Mouse (Mus musculus) embryonic facial prominence, embryonic 10.5 days (tissue): Measurements from ENCODE around the gene Spaca4. TPM values are rescaled to one million over a fixed set of nuclear protein-coding genes. Genes with fewer than 3 reads are reported as not detected.

ENCODE experiments used
- DNase-seq: peaks from one replicate; pipeline ENCODE4 v3.0.0-alpha.2; 2017; ENCODE audit warnings: low spot score
- H3K27ac ChIP-seq: fragments of 300-500 bp; sonication (generic); replicated peaks from 2 replicates; pipeline ENCODE4 v1.5.1; 2016; ENCODE audit warnings: mild to moderate bottlenecking
- H3K27me3 ChIP-seq: fragments of 300-500 bp; sonication (generic); replicated peaks from 2 replicates; pipeline ENCODE4 v1.6.1; 2016; ENCODE audit warnings: low read depth, mild to moderate bottlenecking; ENCODE audit not compliant: poor library complexity, severe bottlenecking
- H3K36me3 ChIP-seq: fragments of 300-500 bp; sonication (generic); replicated peaks from 2 replicates; pipeline ENCODE4 v1.6.1; 2016; ENCODE audit warnings: mild to moderate bottlenecking, moderate library complexity
- H3K4me1 ChIP-seq: fragments of 300-500 bp; sonication (generic); 2 replicates; pipeline ENCODE4 v1.6.1; 2016
- H3K4me3 ChIP-seq: fragments of 300-500 bp; sonication (generic); 2 replicates; pipeline ENCODE4 v1.5.1; 2016; ENCODE audit warnings: mild to moderate bottlenecking, moderate library complexity
- H3K9me3 ChIP-seq: fragments of 300-500 bp; sonication (generic); 2 replicates; pipeline ENCODE4 v1.6.1; 2016; ENCODE audit warnings: mild to moderate bottlenecking
- WGBS: fragments of 180-500 bp; shearing (Covaris S2); methylation state at CpG from one replicate; pipeline ENCODE4 v1.1.7; 2016; 5-methylcytosine and 5-hydroxymethylcytosine counted together
- polyA plus RNA-seq: library from polyadenylated mRNA; unstranded; fragments of >200 nt; fragmentation: Nextera tagmentation; extraction: Ambion mirVana; gene quantifications from 2 replicates; pipeline ENCODE4 v1.2.1, GENCODE M21; 2016

Spaca4 gene
- polyA plus RNA-seq, 1 experiment from 2014 or later, result 0.22 TPM

- peaks cover 58% of the 10 kb centered on the region for H3K36me3 ChIP-seq
- peaks cover 64% of the 10 kb centered on the region for H3K4me1 ChIP-seq
Measured at GRCm38 (mm10) chr7:45716460-45716857, 9.2 kb downstream of the Spaca4 start.

DNA sequence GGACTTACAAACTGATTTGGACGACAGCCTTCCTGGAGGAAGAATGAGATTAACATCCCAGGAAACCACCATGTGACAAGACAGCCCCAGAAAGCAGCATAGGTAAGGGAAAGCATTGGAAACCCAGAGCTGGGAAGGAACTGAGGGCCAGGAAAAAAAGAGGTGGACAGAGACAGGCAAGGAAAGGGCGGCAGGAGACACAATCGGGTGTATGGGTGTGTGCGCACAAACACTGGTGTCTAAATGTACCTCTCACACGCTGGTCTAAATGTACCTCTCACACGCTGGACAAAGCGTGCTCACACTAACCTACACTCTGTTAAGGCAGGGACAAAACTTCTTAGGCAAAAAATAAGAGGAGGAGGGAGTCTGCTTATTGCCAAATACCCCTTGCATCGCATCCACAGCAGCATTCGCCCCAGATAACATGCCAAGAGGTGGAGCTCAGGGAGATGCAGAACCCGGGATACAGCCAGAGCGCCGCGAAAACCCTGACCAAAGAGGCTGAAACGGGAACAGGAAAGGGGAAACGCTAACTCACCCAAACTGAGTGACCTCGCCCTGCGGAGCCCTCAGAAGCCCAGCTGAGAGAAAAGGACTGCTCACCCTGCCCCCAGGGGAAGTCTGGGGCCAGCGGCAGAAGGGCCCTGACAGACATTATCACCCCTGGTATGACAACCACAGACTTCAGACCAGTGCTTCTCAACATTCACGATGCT, 9.7 kb downstream of the Spaca4 start:
- H3K36me3 ChIP-seq, result peaks cover 58% of the 10 kb centered on the region
- H3K27ac ChIP-seq, result peak overlapping the region; percentile 90
- WGBS, result 84% methylated on average over 19 of the region's 19 CpGs
- peak overlapping the region; percentile 70 for H3K4me3 ChIP-seq
- peaks cover 60% of the 10 kb centered on the region for H3K4me1 ChIP-seq
- H3K27me3 ChIP-seq, result no peaks in the 10 kb centered on the region
- no peak for DNase-seq
- H3K9me3 ChIP-seq, result no peaks in the 10 kb centered on the region

More at GRCm38 (mm10) chr7:45716460-45716857, 9.2 kb downstream of the Spaca4 start:
- Histone ChIP-seq H3K27me3 (no peaks in the 10 kb centered on the region), H3K4me3 (peak overlapping the region; percentile 70), H3K9me3 (no peaks in the 10 kb centered on the region), H3K27ac (no peak overlapping the region)
- 89% methylated on average over 3 of the region's 3 CpGs for WGBS
- DNase-seq, result no peak

GRCm38 (mm10) chr7:45715090-45715708, 10.4 kb downstream of the Spaca4 start, which contains the start of gene Rpl18:
Gene Rpl18, plus strand, starts transcription at chr7:45715457.
- Histone ChIP-seq H3K27ac (peak within 1 kb of the TSS; percentile 90), H3K4me3 (peak within 1 kb of the TSS; percentile 70), H3K27me3 (no peaks in the 10 kb centered on the region), H3K36me3 (peaks cover 58% of the 10 kb centered on the region), H3K4me1 (peaks cover 59% of the 10 kb centered on the region), H3K9me3 (no peaks in the 10 kb centered on the region)
- peak; percentile 98 for DNase-seq
- WGBS, result 7% methylated on average over 34 of the region's 34 CpGs

DNA sequence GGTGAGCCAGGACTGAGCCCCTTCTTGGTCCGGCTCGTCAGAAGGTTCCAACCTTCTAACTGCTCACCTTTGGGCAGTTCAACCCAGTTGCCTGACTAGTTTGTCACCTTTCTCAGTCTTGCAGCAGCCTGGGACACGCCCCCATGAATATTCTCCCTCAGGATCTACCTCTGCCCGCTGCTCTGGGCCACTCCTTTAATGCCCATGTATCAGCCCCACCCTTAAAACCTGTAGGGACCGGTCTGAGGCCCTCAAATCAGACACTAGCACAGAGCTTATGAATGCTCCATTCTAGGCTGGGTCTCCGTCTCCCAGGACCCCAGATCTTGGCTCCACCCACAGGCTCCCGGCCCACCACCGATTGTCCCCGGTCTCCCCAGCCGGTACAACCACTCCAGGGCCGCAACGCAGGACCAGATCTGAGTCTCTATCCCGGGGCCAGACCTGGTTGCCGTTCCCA, 11.0 kb downstream of the Spaca4 start:
- Histone ChIP-seq H3K27ac (peak overlapping the region; percentile 90), H3K27me3 (no peaks in the 10 kb centered on the region)
- WGBS, result 11% methylated on average over 14 of the region's 14 CpGs

GRCm38 (mm10) chr7:45713881-45714520, 11.6 kb downstream of the Spaca4 start:
- Histone ChIP-seq H3K9me3 (no peaks in the 10 kb centered on the region), H3K27me3 (no peaks in the 10 kb centered on the region), H3K36me3 (peaks cover 56% of the 10 kb centered on the region), H3K27ac (peak overlapping the region; percentile 90), H3K4me3 (peak overlapping the region; percentile 70), H3K4me1 (peaks cover 59% of the 10 kb centered on the region)
- WGBS, result 83% methylated on average over 6 of the region's 6 CpGs
- no peak for DNase-seq

More for the DNA sequence above, 11.0 kb downstream of the Spaca4 start:
- Histone ChIP-seq H3K4me3 (peak overlapping the region; percentile 70), H3K9me3 (no peaks in the 10 kb centered on the region), H3K36me3 (peaks cover 58% of the 10 kb centered on the region), H3K4me1 (peaks cover 59% of the 10 kb centered on the region)
- DNase-seq, result no peak

- Histone ChIP-seq H3K4me1 (peaks cover 62% of the 10 kb centered on the region), H3K27me3 (no peaks in the 10 kb centered on the region), H3K36me3 (peaks cover 52% of the 10 kb centered on the region), H3K4me3 (peak overlapping the region; percentile 70), H3K9me3 (no peaks in the 10 kb centered on the region), H3K27ac (no peak overlapping the region)
- 89% methylated on average over 16 of the region's 16 CpGs for WGBS
- DNase-seq, result no peak
Measured at GRCm38 (mm10) chr7:45713396-45713795, 12.2 kb downstream of the Spaca4 start.

GRCm38 (mm10) chr7:45712022-45712757, 13.4 kb downstream of the Spaca4 start:
- peaks cover 52% of the 10 kb centered on the region for H3K36me3 ChIP-seq
- no peaks in the 10 kb centered on the region for H3K27me3 ChIP-seq
- peaks cover 74% of the 10 kb centered on the region for H3K4me1 ChIP-seq
- no peaks in the 10 kb centered on the region for H3K9me3 ChIP-seq
- H3K27ac ChIP-seq, result no peak overlapping the region
- peak overlapping the region; percentile 14; the same call in 1 of the 2 replicates for H3K4me3 ChIP-seq
- WGBS, result 89% methylated on average over 21 of the region's 21 CpGs
- no peak for DNase-seq

- Histone ChIP-seq H3K4me1 (peaks cover 74% of the 10 kb centered on the region), H3K27me3 (no peaks in the 10 kb centered on the region), H3K36me3 (peaks cover 52% of the 10 kb centered on the region), H3K4me3 (no peak overlapping the region), H3K9me3 (no peaks in the 10 kb centered on the region), H3K27ac (no peak overlapping the region)
- DNase-seq, result no peak
- WGBS, result 91% methylated on average over 24 of the region's 24 CpGs
Measured at GRCm38 (mm10) chr7:45711316-45712021, 14.1 kb downstream of the Spaca4 start.

DNA sequence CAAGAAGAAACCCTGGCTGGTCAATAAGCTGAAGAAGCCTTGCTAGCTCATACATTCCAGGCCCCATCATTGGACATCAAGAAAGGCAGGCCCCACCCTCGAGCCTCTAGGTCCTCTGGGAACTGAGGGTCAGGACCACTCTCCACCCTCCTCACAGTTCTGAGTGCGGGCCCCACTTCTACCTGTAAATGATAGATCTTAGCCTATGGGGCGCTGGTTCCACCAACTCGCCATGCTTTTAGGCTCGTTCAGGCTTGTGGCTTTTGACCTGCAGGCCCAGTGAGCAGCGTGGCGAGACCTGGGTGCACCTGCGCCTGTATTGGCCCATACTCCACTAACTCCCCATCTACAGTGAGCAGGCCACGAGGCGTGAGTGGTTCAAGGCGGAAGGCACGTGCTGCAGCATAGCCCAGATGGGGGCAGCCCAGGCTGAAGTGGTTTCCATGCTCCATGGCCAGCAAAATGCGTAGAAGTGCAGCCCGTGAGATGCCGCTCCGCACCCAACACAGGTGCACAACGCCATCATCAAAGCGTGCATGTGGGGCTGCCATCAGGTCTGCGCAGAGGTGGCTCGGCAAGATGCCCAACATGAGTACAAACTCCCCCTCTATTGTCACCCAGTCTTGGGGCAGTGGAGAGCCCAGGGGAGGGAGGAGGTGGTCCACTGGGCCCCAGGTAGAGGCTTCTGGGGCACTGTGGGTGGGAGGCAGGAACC, 15.0 kb downstream of the Spaca4 start:
- no peak for DNase-seq
- peaks cover 52% of the 10 kb centered on the region for H3K36me3 ChIP-seq
- no peaks in the 10 kb centered on the region for H3K27me3 ChIP-seq
- H3K9me3 ChIP-seq, result no peaks in the 10 kb centered on the region
- no peak overlapping the region for H3K4me3 ChIP-seq
- 91% methylated on average over 20 of the region's 20 CpGs for WGBS
- H3K27ac ChIP-seq, result no peak overlapping the region
- peaks cover 74% of the 10 kb centered on the region for H3K4me1 ChIP-seq

- Histone ChIP-seq H3K27me3 (no peaks in the 10 kb centered on the region), H3K4me3 (peak overlapping the region; percentile 5; the same call in 1 of the 2 replicates), H3K4me1 (peaks cover 72% of the 10 kb centered on the region), H3K36me3 (peaks cover 52% of the 10 kb centered on the region), H3K27ac (peak overlapping the region; percentile 37; the same call in 1 of the 2 replicates), H3K9me3 (no peaks in the 10 kb centered on the region)
- 82% methylated on average over 14 of the region's 14 CpGs for WGBS
- no peak for DNase-seq
Measured at GRCm38 (mm10) chr7:45709677-45710355, 15.8 kb downstream of the Spaca4 start.

DNA sequence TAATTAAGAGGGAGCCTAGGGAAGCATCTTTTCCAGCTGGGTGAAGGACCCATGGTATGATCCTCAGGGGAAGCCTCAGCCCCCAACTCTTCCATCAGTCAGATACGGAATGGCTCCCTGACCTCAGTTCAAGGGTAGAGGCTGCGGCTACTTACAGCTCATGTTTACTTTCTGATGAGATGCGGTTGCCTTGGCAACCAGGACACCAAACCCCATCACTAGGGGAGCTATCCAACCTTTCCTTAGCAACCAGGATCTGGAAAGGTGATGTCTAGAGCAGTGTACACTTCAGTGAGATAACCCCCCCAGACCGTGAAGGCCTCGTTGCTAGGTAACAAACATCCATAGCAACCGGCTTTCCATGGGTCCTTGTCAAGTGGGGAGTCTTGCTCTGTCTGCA, 16.6 kb downstream of the Spaca4 start:
- H3K4me1 ChIP-seq, result peaks cover 68% of the 10 kb centered on the region
- H3K27ac ChIP-seq, result peak overlapping the region; percentile 89; the same call in 1 of the 2 replicates
- H3K4me3 ChIP-seq, result peak overlapping the region; percentile 76; the same call in 1 of the 2 replicates

More for the DNA sequence above, 16.6 kb downstream of the Spaca4 start:
- WGBS, result 58% methylated on average over 6 of the region's 6 CpGs
- Histone ChIP-seq H3K27me3 (no peaks in the 10 kb centered on the region), H3K36me3 (peaks cover 49% of the 10 kb centered on the region), H3K9me3 (no peaks in the 10 kb centered on the region)
- DNase-seq, result peak; percentile 59
